Mouse (Mus musculus): Measurements from ENCODE around the gene Pip4k2b. TPM values are rescaled to one million over a fixed set of nuclear protein-coding genes. Genes with fewer than 3 reads are reported as not detected.

Pip4k2b gene
- polyA plus RNA-seq, 1 experiment from 2014 or later: 2.3 TPM

GRCm38 (mm10) chr11:97695712-97696401, 48.6 kb downstream of the Pip4k2b start:
- Histone ChIP-seq H3K4me3 (ENCODE audit: low read depth, low read length) (no peak overlapping the region), H3K4me2 (peak overlapping the region; percentile 21), H3K27ac (ENCODE audit: low read depth) (peak overlapping the region; percentile 75), H3K9me3 (ENCODE audit: low read depth, low read length) (no peaks in the 10 kb centered on the region), H3K27me3 (ENCODE audit: insufficient read depth, low read length) (no peaks in the 10 kb centered on the region), H3K4me1 (ENCODE audit: insufficient read depth) (peaks cover 24% of the 10 kb centered on the region), H3K36me3 (ENCODE audit: insufficient read depth) (peaks cover 33% of the 10 kb centered on the region), H3K9ac (peak overlapping the region; percentile 32)
- 53% methylated on average over 9 of the region's 9 CpGs for WGBS
- TF ChIP-seq CTCF (IDR thresholded peaks at IDR 0.05; ENCODE audit: low read depth): no peak
- DNase-seq (no peak), ATAC-seq (ENCODE audit: insufficient read depth) (no peak)

GRCm38 (mm10) chr11:97694921-97695711, 49.4 kb downstream of the Pip4k2b start:
- H3K4me3 ChIP-seq (ENCODE audit: low read depth, low read length): no peak overlapping the region
- peak overlapping the region; percentile 21 for H3K4me2 ChIP-seq
- 50% methylated on average over 17 of the region's 17 CpGs for WGBS
- H3K27me3 ChIP-seq (ENCODE audit: insufficient read depth, low read length): no peaks in the 10 kb centered on the region
- peak overlapping the region; percentile 32 for H3K9ac ChIP-seq
- no peak; the same call in 1 of the 2 replicates for TF ChIP-seq CTCF (IDR thresholded peaks at IDR 0.05; ENCODE audit: low read depth)
- peak overlapping the region; percentile 75 for H3K27ac ChIP-seq (ENCODE audit: low read depth)
- DNase-seq (peak; percentile 97), ATAC-seq (ENCODE audit: insufficient read depth) (peak; percentile 12; the same call in 1 of the 2 replicates)
- no peaks in the 10 kb centered on the region for H3K9me3 ChIP-seq (ENCODE audit: low read depth, low read length)
- H3K36me3 ChIP-seq (ENCODE audit: insufficient read depth): peaks cover 40% of the 10 kb centered on the region
- peaks cover 24% of the 10 kb centered on the region for H3K4me1 ChIP-seq (ENCODE audit: insufficient read depth)

GRCm38 (mm10) chr11:97694435-97694834, 50.1 kb downstream of the Pip4k2b start:
- WGBS: 78% methylated on average over 4 of the region's 4 CpGs
- Histone ChIP-seq H3K4me1 (ENCODE audit: insufficient read depth) (peaks cover 24% of the 10 kb centered on the region), H3K27ac (ENCODE audit: low read depth) (peak overlapping the region; percentile 75; the same call in 1 of the 2 replicates)

GRCm38 (mm10) chr11:97689861-97690260, 54.6 kb downstream of the Pip4k2b start:
- no peak overlapping the region for H3K9ac ChIP-seq
- 22% methylated on average over 10 of the region's 10 CpGs for WGBS
- H3K27me3 ChIP-seq (ENCODE audit: insufficient read depth, low read length): no peaks in the 10 kb centered on the region
- H3K9me3 ChIP-seq (ENCODE audit: low read depth, low read length): no peaks in the 10 kb centered on the region
- peak; percentile 88 for DNase-seq
- TF ChIP-seq CTCF (IDR thresholded peaks at IDR 0.05; ENCODE audit: low read depth): peak; percentile 98
- no peak overlapping the region for H3K4me3 ChIP-seq (ENCODE audit: low read depth, low read length)
- no peak for ATAC-seq (ENCODE audit: insufficient read depth)
- H3K4me1 ChIP-seq (ENCODE audit: insufficient read depth): peaks cover 13% of the 10 kb centered on the region
- peaks cover 54% of the 10 kb centered on the region for H3K36me3 ChIP-seq (ENCODE audit: insufficient read depth)
- H3K4me2 ChIP-seq: no peak overlapping the region
- no peak overlapping the region for H3K27ac ChIP-seq (ENCODE audit: low read depth)

More at GRCm38 (mm10) chr11:97694435-97694834, 50.1 kb downstream of the Pip4k2b start:
- H3K36me3 ChIP-seq (ENCODE audit: insufficient read depth): peaks cover 46% of the 10 kb centered on the region
- H3K4me3 ChIP-seq (ENCODE audit: low read depth, low read length): no peak overlapping the region
- no peak overlapping the region for H3K4me2 ChIP-seq
- TF ChIP-seq CTCF (IDR thresholded peaks at IDR 0.05; ENCODE audit: low read depth): no peak
- ATAC-seq (ENCODE audit: insufficient read depth) (no peak), DNase-seq (no peak)
- no peak overlapping the region; the same call in 1 of the 2 replicates for H3K9ac ChIP-seq
- H3K27me3 ChIP-seq (ENCODE audit: insufficient read depth, low read length): no peaks in the 10 kb centered on the region
- no peaks in the 10 kb centered on the region for H3K9me3 ChIP-seq (ENCODE audit: low read depth, low read length)

GRCm38 (mm10) chr11:97687061-97687460, 57.4 kb downstream of the Pip4k2b start:
- TF ChIP-seq CTCF (IDR thresholded peaks at IDR 0.05; ENCODE audit: low read depth): no peak
- no peak overlapping the region for H3K4me3 ChIP-seq (ENCODE audit: low read depth, low read length)
- 89% methylated on average over 3 of the region's 3 CpGs for WGBS
- DNase-seq: no peak
- H3K4me2 ChIP-seq: no peak overlapping the region; the same call in 1 of the 2 replicates
- H3K9me3 ChIP-seq (ENCODE audit: low read depth, low read length): no peaks in the 10 kb centered on the region
- H3K27ac ChIP-seq (ENCODE audit: low read depth): no peak overlapping the region
- peaks cover 7% of the 10 kb centered on the region; the same call in 1 of the 2 replicates for H3K4me1 ChIP-seq (ENCODE audit: insufficient read depth)
- H3K9ac ChIP-seq: no peak overlapping the region
- ATAC-seq (ENCODE audit: insufficient read depth): no peak
- H3K27me3 ChIP-seq (ENCODE audit: insufficient read depth, low read length): no peaks in the 10 kb centered on the region
- peaks cover 43% of the 10 kb centered on the region for H3K36me3 ChIP-seq (ENCODE audit: insufficient read depth)

- H3K4me2 ChIP-seq: peak overlapping the region; percentile 67
- peaks cover 7% of the 10 kb centered on the region; the same call in 1 of the 2 replicates for H3K4me1 ChIP-seq (ENCODE audit: insufficient read depth)
- H3K27ac ChIP-seq (ENCODE audit: low read depth): peak overlapping the region; percentile 24; the same call in 1 of the 2 replicates
- ATAC-seq (ENCODE audit: insufficient read depth): no peak
- no peaks in the 10 kb centered on the region for H3K27me3 ChIP-seq (ENCODE audit: insufficient read depth, low read length)
- WGBS: 60% methylated on average over 11 of the region's 11 CpGs
- H3K9ac ChIP-seq: peak overlapping the region; percentile 50
- TF ChIP-seq CTCF (IDR thresholded peaks at IDR 0.05; ENCODE audit: low read depth): no peak
- H3K4me3 ChIP-seq (ENCODE audit: low read depth, low read length): peak overlapping the region; percentile 35
- DNase-seq: no peak
- H3K9me3 ChIP-seq (ENCODE audit: low read depth, low read length): no peaks in the 10 kb centered on the region
- H3K36me3 ChIP-seq (ENCODE audit: insufficient read depth): peaks cover 42% of the 10 kb centered on the region
Observed at GRCm38 (mm10) chr11:97686322-97686908, 58.1 kb downstream of the Pip4k2b start.
